Mouse (Mus musculus): ENCODE measurements around the gene Prss8. TPM values are rescaled to one million over a fixed set of nuclear protein-coding genes. Genes with fewer than 3 reads are reported as not detected.
"Not testable (repeated sequence)": the region's sequence is repeated elsewhere in the genome, so short reads cannot be mapped to it uniquely, and the experiment has no call there.

The Prss8 gene
- polyA plus RNA-seq (2016; fragmentation: Nextera tagmentation; extraction: Ambion mirVana): 5.3 and 9.7 TPM in 2 replicates

- Histone ChIP-seq H3K27ac (peak within 1 kb of the TSS; percentile 31), H3K4me3 (peak within 1 kb of the TSS; percentile 43), H3K27me3 (ENCODE audit: insufficient read depth, poor library complexity, severe bottlenecking) (peaks cover 36% of the 10 kb centered on the region), H3K9me3 (no peaks in the 10 kb centered on the region), H3K4me1 (replicated peaks) (peaks cover 61% of the 10 kb centered on the region), H3K36me3 (peaks cover 27% of the 10 kb centered on the region)
- WGBS: 12% methylated on average over 6 of the region's 6 CpGs
- DNase-seq (ENCODE audit: low spot score): no peak
Measured at GRCm38 (mm10) chr7:127929923-127930322, at the start of gene Prss8. Prss8 (minus strand) TSS chr7:127930104.

DNA sequence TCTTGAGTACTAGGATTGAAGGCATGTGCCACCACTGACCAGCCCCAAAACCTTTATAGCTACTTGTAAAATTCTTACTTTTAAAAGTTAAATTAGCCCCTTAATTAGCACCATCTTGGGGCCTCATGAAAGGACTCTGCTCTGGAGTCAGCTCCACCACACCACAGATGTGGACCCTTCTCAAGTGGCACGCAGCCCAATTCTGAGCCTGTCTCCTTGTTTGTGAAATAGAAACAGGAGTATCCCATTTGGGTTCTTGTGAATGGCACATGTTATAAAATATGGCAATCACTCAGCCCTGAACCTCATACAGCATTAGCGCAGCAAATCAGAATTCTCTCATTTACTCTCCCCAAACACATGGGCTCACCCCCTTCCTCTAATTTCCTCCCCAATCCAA lies 49.0 kb upstream of the Prss8 start:
- H3K4me1 ChIP-seq (replicated peaks): no peaks in the 10 kb centered on the region
- no peak overlapping the region for H3K27ac ChIP-seq
- 96% methylated on average over 2 of the region's 2 CpGs for WGBS
- no peak for DNase-seq (ENCODE audit: low spot score)
- no peaks in the 10 kb centered on the region for H3K27me3 ChIP-seq (ENCODE audit: insufficient read depth, poor library complexity, severe bottlenecking)
- peaks cover 100% of the 10 kb centered on the region for H3K36me3 ChIP-seq
- H3K4me3 ChIP-seq: no peak overlapping the region
- no peaks in the 10 kb centered on the region for H3K9me3 ChIP-seq

DNA sequence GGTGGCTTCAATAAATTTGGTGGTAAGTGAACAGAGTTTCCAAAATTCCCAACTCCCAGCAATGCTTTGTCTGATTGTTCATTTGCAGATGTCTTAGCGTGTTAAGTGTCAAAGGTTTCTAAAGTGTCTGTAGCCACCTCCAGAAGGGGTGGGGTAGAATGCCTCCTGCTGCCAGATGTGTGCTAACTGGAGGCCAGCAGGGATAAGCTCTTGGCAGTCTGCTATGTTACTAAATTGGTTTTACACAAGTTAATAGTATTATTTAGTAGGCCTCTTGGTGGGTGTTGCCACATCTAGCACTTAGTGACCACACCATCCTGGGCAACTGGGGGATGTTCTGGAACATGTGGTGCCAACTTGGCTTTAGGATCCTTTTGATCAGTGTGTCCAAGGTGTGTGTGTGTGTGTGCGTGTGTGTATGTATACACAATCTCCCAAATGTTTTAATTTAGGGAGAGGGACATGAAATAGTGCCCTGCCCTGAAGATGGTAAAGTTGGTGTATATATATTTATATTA lies 44.6 kb upstream of the Prss8 start:
- H3K36me3 ChIP-seq: peaks cover 100% of the 10 kb centered on the region
- DNase-seq (ENCODE audit: low spot score): no peak
- no peak overlapping the region for H3K4me3 ChIP-seq
- no peaks in the 10 kb centered on the region for H3K27me3 ChIP-seq (ENCODE audit: insufficient read depth, poor library complexity, severe bottlenecking)
- WGBS: 90% methylated on average over 2 of the region's 2 CpGs
- peaks cover 7% of the 10 kb centered on the region for H3K4me1 ChIP-seq (replicated peaks)
- no peak overlapping the region for H3K27ac ChIP-seq
- H3K9me3 ChIP-seq: no peaks in the 10 kb centered on the region

DNA sequence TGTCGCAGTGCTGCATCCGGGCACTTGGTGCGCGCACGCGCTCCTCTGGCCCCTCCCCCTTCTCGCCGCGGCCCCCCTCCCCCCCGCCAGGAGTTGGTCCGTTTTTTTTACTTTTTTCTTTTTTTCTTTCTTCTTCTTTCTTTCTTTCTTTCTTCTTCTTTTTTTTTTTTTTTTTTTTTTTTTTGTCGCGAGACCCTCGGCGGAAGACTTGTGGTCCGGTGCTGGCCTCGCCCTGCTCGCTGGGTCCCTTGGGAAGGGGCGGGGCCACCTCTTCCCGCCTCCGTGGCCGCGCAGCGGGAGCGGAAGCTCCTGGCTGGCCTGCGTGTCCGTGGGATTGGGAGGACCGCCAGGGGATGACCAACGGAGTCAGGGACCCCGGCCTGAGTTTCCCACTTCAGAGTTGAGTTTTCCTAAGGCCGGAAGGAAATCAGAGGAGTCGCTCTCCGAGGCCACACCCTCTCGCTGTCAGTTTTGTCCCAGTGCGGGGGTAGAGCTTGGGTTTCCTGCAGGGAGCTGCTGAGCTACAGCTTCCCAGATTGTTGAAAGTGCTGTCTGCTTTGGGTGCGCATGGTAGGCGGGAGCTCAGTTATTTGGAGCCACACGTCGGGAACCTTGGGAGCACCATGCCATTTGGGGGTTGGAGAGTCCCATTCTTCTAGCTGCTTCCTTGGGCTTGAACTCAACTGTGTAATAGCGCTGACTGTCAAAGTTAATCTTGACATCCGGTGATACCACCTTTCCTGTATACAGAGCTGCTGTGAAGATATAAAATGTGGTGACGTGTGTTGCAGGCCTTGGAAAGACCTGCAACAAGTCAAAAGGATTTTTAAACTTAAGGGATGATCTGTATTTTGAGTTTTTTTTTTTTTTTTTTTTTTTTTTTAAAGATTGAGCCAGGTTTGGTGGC lies 38.3 kb upstream of the Prss8 start:
- Histone ChIP-seq H3K4me3 (peak overlapping the region; percentile 91), H3K27ac (peak overlapping the region; percentile 99), H3K36me3 (peaks cover 43% of the 10 kb centered on the region), H3K9me3 (no peaks in the 10 kb centered on the region), H3K4me1 (replicated peaks) (peaks cover 20% of the 10 kb centered on the region), H3K27me3 (ENCODE audit: insufficient read depth, poor library complexity, severe bottlenecking) (no peaks in the 10 kb centered on the region)
- WGBS: under 1% methylated on average over 42 of the region's 42 CpGs
- peak; percentile 82 for DNase-seq (ENCODE audit: low spot score)

GRCm38 (mm10) chr7:127967004-127967921 lies 37.4 kb upstream of the Prss8 start, which contains the start of gene Fus:
Fus (plus strand) TSS chr7:127967457.
- H3K27me3 ChIP-seq (ENCODE audit: insufficient read depth, poor library complexity, severe bottlenecking): no peaks in the 10 kb centered on the region
- under 1% methylated on average over 92 of the region's 92 CpGs for WGBS
- H3K36me3 ChIP-seq: peaks cover 34% of the 10 kb centered on the region
- H3K4me3 ChIP-seq: peak within 1 kb of the TSS; percentile 91
- peak; percentile 92 for DNase-seq (ENCODE audit: low spot score)
- H3K27ac ChIP-seq: peak within 1 kb of the TSS; percentile 99
- H3K9me3 ChIP-seq: no peaks in the 10 kb centered on the region
- peaks cover 20% of the 10 kb centered on the region for H3K4me1 ChIP-seq (replicated peaks)

GRCm38 (mm10) chr7:127966371-127966918 lies 36.5 kb upstream of the Prss8 start:
- Histone ChIP-seq H3K27ac (peak overlapping the region; percentile 99), H3K9me3 (no peaks in the 10 kb centered on the region), H3K4me1 (replicated peaks) (peaks cover 20% of the 10 kb centered on the region), H3K27me3 (ENCODE audit: insufficient read depth, poor library complexity, severe bottlenecking) (no peaks in the 10 kb centered on the region), H3K4me3 (peak overlapping the region; percentile 91), H3K36me3 (peaks cover 26% of the 10 kb centered on the region)
- 18% methylated on average over 10 of the region's 10 CpGs for WGBS
- peak; percentile 19 for DNase-seq (ENCODE audit: low spot score)

- Histone ChIP-seq H3K9me3 (no peaks in the 10 kb centered on the region), H3K4me1 (replicated peaks) (no peaks in the 10 kb centered on the region), H3K4me3 (no peak overlapping the region), H3K36me3 (no peaks in the 10 kb centered on the region), H3K27ac (no peak overlapping the region), H3K27me3 (ENCODE audit: insufficient read depth, poor library complexity, severe bottlenecking) (no peaks in the 10 kb centered on the region)
- DNase-seq (ENCODE audit: low spot score): no peak
- WGBS: 67% methylated on average over 5 of the region's 5 CpGs
Measured at GRCm38 (mm10) chr7:127959364-127959763, 29.5 kb upstream of the Prss8 start.

DNA sequence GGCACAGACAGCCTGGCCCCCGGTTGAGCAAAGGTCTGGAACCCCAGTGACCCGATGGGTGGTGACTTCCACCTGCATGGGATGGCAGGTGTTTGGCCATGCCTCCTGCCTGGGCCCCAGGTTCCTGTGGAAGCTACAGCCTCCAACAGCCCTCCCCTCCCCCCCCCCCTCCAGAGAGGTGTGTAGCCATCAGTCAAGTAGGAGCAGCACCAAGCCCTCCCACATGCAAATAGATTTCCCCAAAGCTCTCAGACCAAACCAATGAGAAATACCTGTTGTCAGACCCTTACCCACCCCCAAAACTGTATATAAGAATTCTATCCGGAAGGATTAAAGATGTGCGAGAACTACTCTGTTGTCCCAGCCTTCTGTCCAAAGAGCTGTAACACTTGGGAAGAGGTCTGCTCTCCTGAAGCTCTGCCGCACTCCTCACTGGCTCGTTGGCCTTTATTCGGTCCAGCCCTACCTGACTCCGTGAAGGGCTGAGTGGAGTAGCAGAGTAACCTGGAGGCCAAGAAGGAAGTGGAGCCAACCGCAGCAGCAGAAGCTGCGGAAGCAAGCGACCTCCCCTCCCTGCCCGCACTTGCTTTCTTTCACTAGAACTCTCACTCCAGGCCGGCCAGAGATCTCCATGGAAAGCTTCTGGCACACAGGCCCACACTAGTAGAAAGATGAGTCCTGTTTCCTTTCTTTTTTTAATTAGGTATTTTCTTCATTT lies 23.1 kb upstream of the Prss8 start:
- no peaks in the 10 kb centered on the region for H3K36me3 ChIP-seq
- no peaks in the 10 kb centered on the region for H3K9me3 ChIP-seq
- no peaks in the 10 kb centered on the region for H3K4me1 ChIP-seq (replicated peaks)
- no peak for DNase-seq (ENCODE audit: low spot score)
- no peak overlapping the region for H3K27ac ChIP-seq
- 48% methylated on average over 13 of the region's 13 CpGs for WGBS
- H3K4me3 ChIP-seq: no peak overlapping the region
- no peaks in the 10 kb centered on the region for H3K27me3 ChIP-seq (ENCODE audit: insufficient read depth, poor library complexity, severe bottlenecking)

DNA sequence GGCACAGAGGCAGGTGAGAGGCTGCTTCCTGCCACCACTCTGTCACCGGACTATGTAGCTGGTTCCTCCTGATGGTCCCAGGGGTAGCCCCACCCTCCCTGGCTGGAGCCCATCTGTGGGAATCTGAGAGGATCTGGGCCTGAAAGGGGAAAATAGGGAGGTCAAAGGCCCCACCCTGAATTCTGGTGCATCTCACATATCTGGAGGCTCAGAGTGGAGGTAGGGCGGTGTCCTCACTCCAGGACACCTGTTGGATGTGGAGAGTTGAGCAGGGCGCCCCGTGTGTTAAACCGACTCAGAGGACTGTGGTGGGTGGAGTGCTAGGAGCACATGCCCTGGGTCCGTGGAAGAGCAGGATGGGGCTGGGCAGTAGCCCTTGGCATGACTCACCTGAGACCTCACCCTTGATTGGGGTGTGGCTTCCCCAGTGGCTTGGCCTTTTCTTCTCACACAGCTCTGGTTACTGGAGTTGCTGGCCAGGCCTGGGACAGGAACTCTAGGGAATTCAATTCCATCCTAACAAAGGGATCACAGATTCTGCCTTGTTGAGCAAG lies 16.6 kb upstream of the Prss8 start, which contains the start of gene Prss36:
TSS of gene Prss36 (minus strand) at position 256 of the 554 bp plus-strand sequence.
- no peak within 1 kb of the TSS for H3K27ac ChIP-seq
- 77% methylated on average over 6 of the region's 6 CpGs for WGBS
- H3K4me1 ChIP-seq (replicated peaks): peaks cover 5% of the 10 kb centered on the region
- no peak within 1 kb of the TSS for H3K4me3 ChIP-seq
- peaks cover 44% of the 10 kb centered on the region for H3K27me3 ChIP-seq (ENCODE audit: insufficient read depth, poor library complexity, severe bottlenecking)
- H3K36me3 ChIP-seq: no peaks in the 10 kb centered on the region
- DNase-seq (ENCODE audit: low spot score): no peak
- H3K9me3 ChIP-seq: no peaks in the 10 kb centered on the region

GRCm38 (mm10) chr7:127944614-127945013 lies 14.7 kb upstream of the Prss8 start:
- 10% methylated on average over 23 of the region's 23 CpGs for WGBS

GRCm38 (mm10) chr7:127942097-127942496 lies 12.2 kb upstream of the Prss8 start:
- DNase-seq (ENCODE audit: low spot score); H3K4me1 ChIP-seq (replicated peaks); H3K36me3 ChIP-seq; H3K4me3 ChIP-seq; H3K27ac ChIP-seq; H3K9me3 ChIP-seq: not testable (repeated sequence)
- peaks cover 41% of the 10 kb centered on the region for H3K27me3 ChIP-seq (ENCODE audit: insufficient read depth, poor library complexity, severe bottlenecking)
- 52% methylated on average over 2 of the region's 2 CpGs for WGBS

More at GRCm38 (mm10) chr7:127944614-127945013, 14.7 kb upstream of the Prss8 start:
- H3K27me3 ChIP-seq (ENCODE audit: insufficient read depth, poor library complexity, severe bottlenecking): peaks cover 44% of the 10 kb centered on the region
- peak; percentile 26 for DNase-seq (ENCODE audit: low spot score)
- H3K9me3 ChIP-seq: no peaks in the 10 kb centered on the region
- H3K4me1 ChIP-seq (replicated peaks): peaks cover 5% of the 10 kb centered on the region
- no peaks in the 10 kb centered on the region for H3K36me3 ChIP-seq
- H3K4me3 ChIP-seq: peak overlapping the region; percentile 32
- H3K27ac ChIP-seq: no peak overlapping the region; the same call in 1 of the 2 replicates

Measured in hindbrain, embryonic 10.5 days (tissue).